Mouse (Mus musculus): Measurements from ENCODE around the gene Get4. TPM values are rescaled to one million over a fixed set of nuclear protein-coding genes. Genes with fewer than 3 reads are reported as not detected.

Gene Get4
- polyA plus RNA-seq, 1 experiment from 2014 or later: 153 TPM

- Histone ChIP-seq H3K4me3 (no peak overlapping the region), H3K36me3 (peaks cover 93% of the 10 kb centered on the region), H3K27ac (no peak overlapping the region), H3K9ac (no peak overlapping the region), H3K27me3 (no peaks in the 10 kb centered on the region), H3K4me1 (no peaks in the 10 kb centered on the region), H3K4me2 (no peak overlapping the region), H3K9me3 (no peaks in the 10 kb centered on the region)
- 60% methylated on average over 1 of the region's 1 CpGs for WGBS
- ATAC-seq (ENCODE audit: insufficient number of reproducible peaks, low FRiP score, low TSS enrichment, low read depth): no peak
Measured at GRCm38 (mm10) chr5:139243384-139243783, 8.7 kb upstream of the Get4 start.

DNA sequence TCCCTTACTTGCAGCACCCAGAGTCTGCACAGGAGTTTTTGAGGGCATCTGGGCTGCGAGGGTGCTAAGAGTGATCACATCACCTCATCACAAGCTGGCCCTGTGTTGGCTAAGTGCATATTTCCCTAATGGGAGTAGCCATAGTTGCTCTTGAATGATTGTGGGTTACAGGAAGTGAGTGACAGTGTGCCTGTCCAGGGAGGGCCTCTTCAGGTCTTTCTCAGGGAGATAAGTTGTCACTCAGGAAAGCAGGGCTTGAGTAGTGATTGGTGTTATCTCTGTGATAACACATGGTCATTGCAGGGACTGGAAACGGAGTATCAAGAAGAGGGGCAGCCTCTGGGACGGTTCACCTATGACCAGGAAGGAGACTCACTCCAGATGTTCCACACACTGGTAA, 4.4 kb upstream of the Get4 start:
- Histone ChIP-seq H3K4me2 (no peak overlapping the region), H3K27me3 (no peaks in the 10 kb centered on the region), H3K27ac (no peak overlapping the region), H3K36me3 (peaks cover 75% of the 10 kb centered on the region), H3K4me1 (peaks cover 5% of the 10 kb centered on the region), H3K9ac (no peak overlapping the region), H3K9me3 (no peaks in the 10 kb centered on the region), H3K4me3 (no peak overlapping the region)
- 84% methylated on average over 3 of the region's 3 CpGs for WGBS
- ATAC-seq (ENCODE audit: insufficient number of reproducible peaks, low FRiP score, low TSS enrichment, low read depth): no peak

DNA sequence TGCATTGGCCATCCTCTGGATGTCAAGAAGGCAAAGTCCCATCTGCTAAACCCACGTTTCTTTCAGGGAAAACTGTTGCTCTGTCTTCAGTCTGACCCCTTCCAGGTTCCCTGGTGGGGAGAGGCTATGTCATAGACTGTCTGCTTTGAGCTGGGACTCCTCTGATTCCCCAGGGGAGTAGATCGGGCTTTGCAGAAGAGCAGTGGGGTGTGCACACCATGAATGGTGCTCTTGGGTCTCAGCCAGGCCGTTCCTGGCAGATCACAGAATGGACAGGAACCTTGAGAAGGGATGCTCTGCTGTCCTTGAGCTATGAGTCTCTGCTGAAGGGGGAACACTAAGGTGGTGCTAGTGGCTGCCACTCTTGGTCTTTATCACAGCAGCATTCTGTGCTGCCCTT, 3.3 kb upstream of the Get4 start:
- Histone ChIP-seq H3K4me1 (peaks cover 12% of the 10 kb centered on the region), H3K9me3 (no peaks in the 10 kb centered on the region), H3K36me3 (peaks cover 67% of the 10 kb centered on the region), H3K27me3 (no peaks in the 10 kb centered on the region), H3K4me3 (no peak overlapping the region), H3K27ac (no peak overlapping the region), H3K4me2 (no peak overlapping the region), H3K9ac (no peak overlapping the region)
- WGBS: 91% methylated on average over 3 of the region's 3 CpGs
- ATAC-seq (ENCODE audit: insufficient number of reproducible peaks, low FRiP score, low TSS enrichment, low read depth): no peak

GRCm38 (mm10) chr5:139251279-139251678, 845 bp upstream of the Get4 start:
- H3K27ac ChIP-seq: peak overlapping the region; percentile 95
- H3K4me2 ChIP-seq: peak overlapping the region; percentile 83
- peaks cover 31% of the 10 kb centered on the region for H3K4me1 ChIP-seq
- 0 out of 2 replicates have a peak overlapping the region, but pooled peaks have one; percentile 57 for H3K9ac ChIP-seq
- no peaks in the 10 kb centered on the region for H3K9me3 ChIP-seq
- WGBS: 82% methylated on average over 7 of the region's 7 CpGs
- H3K27me3 ChIP-seq: no peaks in the 10 kb centered on the region
- no peak for ATAC-seq (ENCODE audit: insufficient number of reproducible peaks, low FRiP score, low TSS enrichment, low read depth)
- H3K4me3 ChIP-seq: peak overlapping the region; percentile 83
- peaks cover 51% of the 10 kb centered on the region for H3K36me3 ChIP-seq

DNA sequence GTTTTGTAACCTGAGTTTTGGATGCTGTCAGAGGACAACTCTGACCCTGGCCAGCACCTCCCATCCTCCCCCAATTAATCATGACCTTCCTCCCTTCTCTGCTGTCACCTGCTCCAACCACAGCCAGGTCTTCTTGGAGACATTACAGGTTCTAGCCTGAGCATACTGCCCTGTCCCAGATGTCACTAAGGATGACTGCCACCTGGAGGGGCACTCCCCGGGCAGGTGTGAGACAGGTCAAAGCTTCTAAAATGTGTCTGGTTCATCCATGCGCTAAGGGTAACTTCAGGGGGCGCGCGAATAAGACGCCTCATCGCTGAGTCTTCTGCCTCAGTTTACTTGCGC, 416 bp upstream of the Get4 start:
- H3K36me3 ChIP-seq: peaks cover 47% of the 10 kb centered on the region
- peak overlapping the region; percentile 95 for H3K27ac ChIP-seq
- ATAC-seq (ENCODE audit: insufficient number of reproducible peaks, low FRiP score, low TSS enrichment, low read depth): 0 out of 2 replicates have a peak, but pooled peaks have one; percentile 0
- H3K4me1 ChIP-seq: peaks cover 31% of the 10 kb centered on the region
- no peaks in the 10 kb centered on the region for H3K27me3 ChIP-seq
- no peaks in the 10 kb centered on the region for H3K9me3 ChIP-seq
- H3K4me3 ChIP-seq: peak overlapping the region; percentile 83
- under 1% methylated on average over 8 of the region's 8 CpGs for WGBS
- peak overlapping the region; percentile 57 for H3K9ac ChIP-seq
- H3K4me2 ChIP-seq: peak overlapping the region; percentile 83

- Histone ChIP-seq H3K27ac (peak overlapping the region; percentile 95), H3K4me3 (peak overlapping the region; percentile 83), H3K36me3 (peaks cover 39% of the 10 kb centered on the region), H3K4me2 (peak overlapping the region; percentile 83), H3K9me3 (no peaks in the 10 kb centered on the region), H3K27me3 (no peaks in the 10 kb centered on the region), H3K9ac (peak overlapping the region; percentile 76), H3K4me1 (peaks cover 31% of the 10 kb centered on the region)
- 0% methylated on average over 7 of the region's 7 CpGs for WGBS
- peak; percentile 27 for ATAC-seq (ENCODE audit: insufficient number of reproducible peaks, low FRiP score, low TSS enrichment, low read depth)
Measured at GRCm38 (mm10) chr5:139252910-139253245, 754 bp downstream of the Get4 start.

- Histone ChIP-seq H3K9me3 (no peaks in the 10 kb centered on the region), H3K27me3 (no peaks in the 10 kb centered on the region), H3K9ac (peak overlapping the region; percentile 76), H3K4me3 (peak overlapping the region; percentile 83), H3K36me3 (peaks cover 35% of the 10 kb centered on the region), H3K27ac (peak overlapping the region; percentile 95), H3K4me2 (peak overlapping the region; percentile 83), H3K4me1 (peaks cover 31% of the 10 kb centered on the region)
- 1% methylated on average over 6 of the region's 6 CpGs for WGBS
- no peak for ATAC-seq (ENCODE audit: insufficient number of reproducible peaks, low FRiP score, low TSS enrichment, low read depth)
Measured at GRCm38 (mm10) chr5:139253301-139253741, 1.2 kb downstream of the Get4 start.

DNA sequence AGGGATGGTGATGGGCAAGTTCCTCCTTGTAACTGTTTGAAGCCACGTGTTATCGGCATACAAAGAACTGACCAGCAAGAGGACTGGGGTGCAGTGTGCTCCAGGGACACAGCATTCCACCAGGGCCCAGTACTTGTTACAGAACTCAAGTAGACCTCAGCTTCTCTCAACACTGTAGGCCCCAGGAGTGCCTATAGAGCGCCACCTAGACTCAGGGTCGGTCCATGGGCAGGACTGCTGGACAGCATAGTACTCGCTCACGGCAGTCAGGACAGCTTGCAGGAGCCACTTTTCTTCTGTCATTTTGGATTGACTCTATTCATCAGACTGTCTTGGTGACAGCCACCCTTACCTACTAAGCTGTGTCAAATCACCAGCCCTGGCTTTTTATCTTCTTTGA, 2.8 kb downstream of the Get4 start:
- Histone ChIP-seq H3K4me2 (no peak overlapping the region), H3K36me3 (peaks cover 22% of the 10 kb centered on the region), H3K27ac (0 out of 2 replicates have a peak overlapping the region, but pooled peaks have one; percentile 7), H3K9me3 (no peaks in the 10 kb centered on the region), H3K9ac (no peak overlapping the region), H3K4me1 (peaks cover 34% of the 10 kb centered on the region), H3K4me3 (no peak overlapping the region), H3K27me3 (no peaks in the 10 kb centered on the region)
- no peak for ATAC-seq (ENCODE audit: insufficient number of reproducible peaks, low FRiP score, low TSS enrichment, low read depth)
- 88% methylated on average over 6 of the region's 6 CpGs for WGBS

- Histone ChIP-seq H3K9me3 (no peaks in the 10 kb centered on the region), H3K4me2 (no peak overlapping the region), H3K36me3 (peaks cover 22% of the 10 kb centered on the region), H3K27ac (peak overlapping the region; percentile 17; the same call in 1 of the 2 replicates), H3K9ac (no peak overlapping the region), H3K4me1 (peaks cover 34% of the 10 kb centered on the region), H3K27me3 (no peaks in the 10 kb centered on the region), H3K4me3 (no peak overlapping the region)
- WGBS: 88% methylated on average over 6 of the region's 6 CpGs
- no peak for ATAC-seq (ENCODE audit: insufficient number of reproducible peaks, low FRiP score, low TSS enrichment, low read depth)
Measured at GRCm38 (mm10) chr5:139255777-139256176, 3.7 kb downstream of the Get4 start.

GRCm38 (mm10) chr5:139256211-139256765, 4.2 kb downstream of the Get4 start:
- Histone ChIP-seq H3K36me3 (peaks cover 26% of the 10 kb centered on the region), H3K9me3 (no peaks in the 10 kb centered on the region), H3K4me1 (peaks cover 34% of the 10 kb centered on the region), H3K27me3 (no peaks in the 10 kb centered on the region), H3K9ac (no peak overlapping the region), H3K4me3 (no peak overlapping the region), H3K27ac (peak overlapping the region; percentile 17; the same call in 1 of the 2 replicates), H3K4me2 (no peak overlapping the region)
- WGBS: 75% methylated on average over 3 of the region's 3 CpGs
- ATAC-seq (ENCODE audit: insufficient number of reproducible peaks, low FRiP score, low TSS enrichment, low read depth): no peak

GRCm38 (mm10) chr5:139257265-139257664, 5.1 kb downstream of the Get4 start:
- no peaks in the 10 kb centered on the region for H3K9me3 ChIP-seq
- 97% methylated on average over 1 of the region's 1 CpGs for WGBS
- no peak overlapping the region for H3K4me2 ChIP-seq
- no peak overlapping the region for H3K27ac ChIP-seq
- ATAC-seq (ENCODE audit: insufficient number of reproducible peaks, low FRiP score, low TSS enrichment, low read depth): no peak
- H3K36me3 ChIP-seq: peaks cover 36% of the 10 kb centered on the region
- H3K27me3 ChIP-seq: no peaks in the 10 kb centered on the region
- H3K4me3 ChIP-seq: no peak overlapping the region
- peaks cover 29% of the 10 kb centered on the region for H3K4me1 ChIP-seq
- H3K9ac ChIP-seq: no peak overlapping the region

GRCm38 (mm10) chr5:139257818-139258217, 5.7 kb downstream of the Get4 start:
- Histone ChIP-seq H3K27ac (no peak overlapping the region), H3K4me2 (no peak overlapping the region), H3K4me1 (peaks cover 29% of the 10 kb centered on the region), H3K9me3 (no peaks in the 10 kb centered on the region), H3K27me3 (no peaks in the 10 kb centered on the region), H3K9ac (no peak overlapping the region), H3K4me3 (no peak overlapping the region), H3K36me3 (peaks cover 41% of the 10 kb centered on the region)
- 81% methylated on average over 4 of the region's 4 CpGs for WGBS
- no peak for ATAC-seq (ENCODE audit: insufficient number of reproducible peaks, low FRiP score, low TSS enrichment, low read depth)

All from limb, embryonic 15.5 days (tissue).